Mouse (Mus musculus) naive thymus-derived CD4-positive, alpha-beta T cell, adult 2 months (primary cell): Measurements from ENCODE around the gene Peli2.
A peak's percentile ranks its signal among the peaks of the same experiment; 100 is the strongest.

Experiments
- DNase-seq: peaks from one replicate; pipeline ENCODE4 v3.0.0-alpha.2; 2011; ENCODE audit warnings: low read depth

The Peli2 gene

DNA sequence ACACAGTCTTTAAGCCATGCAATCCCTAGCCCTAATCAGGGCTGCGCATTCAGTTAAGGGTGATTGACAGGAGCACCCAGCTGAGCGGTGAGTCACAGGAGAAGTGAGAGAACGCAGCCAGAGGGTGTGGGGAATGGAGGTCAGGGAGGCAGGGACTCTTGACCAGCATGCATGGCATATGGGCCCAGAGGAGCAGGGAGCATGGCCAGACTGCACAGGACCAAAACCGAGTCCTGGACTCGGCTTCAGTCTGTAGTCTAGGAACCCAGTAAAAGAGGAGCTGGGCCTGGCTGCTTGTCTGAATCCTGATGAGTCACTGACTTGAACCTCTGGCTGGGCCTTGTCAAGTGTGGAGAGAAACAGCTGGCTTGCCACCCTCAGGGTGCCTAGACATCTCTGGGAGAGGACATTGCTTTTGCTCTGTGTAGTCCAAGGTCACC is 104.3 kb downstream of the Peli2 start:
- DNase-seq, result no peak

- DNase-seq, result peak; percentile 72
Measured at GRCm38 (mm10) chr14:48225810-48226446, 105.3 kb downstream of the Peli2 start.

GRCm38 (mm10) chr14:48226759-48227158 is 106.1 kb downstream of the Peli2 start:
- no peak for DNase-seq

DNA sequence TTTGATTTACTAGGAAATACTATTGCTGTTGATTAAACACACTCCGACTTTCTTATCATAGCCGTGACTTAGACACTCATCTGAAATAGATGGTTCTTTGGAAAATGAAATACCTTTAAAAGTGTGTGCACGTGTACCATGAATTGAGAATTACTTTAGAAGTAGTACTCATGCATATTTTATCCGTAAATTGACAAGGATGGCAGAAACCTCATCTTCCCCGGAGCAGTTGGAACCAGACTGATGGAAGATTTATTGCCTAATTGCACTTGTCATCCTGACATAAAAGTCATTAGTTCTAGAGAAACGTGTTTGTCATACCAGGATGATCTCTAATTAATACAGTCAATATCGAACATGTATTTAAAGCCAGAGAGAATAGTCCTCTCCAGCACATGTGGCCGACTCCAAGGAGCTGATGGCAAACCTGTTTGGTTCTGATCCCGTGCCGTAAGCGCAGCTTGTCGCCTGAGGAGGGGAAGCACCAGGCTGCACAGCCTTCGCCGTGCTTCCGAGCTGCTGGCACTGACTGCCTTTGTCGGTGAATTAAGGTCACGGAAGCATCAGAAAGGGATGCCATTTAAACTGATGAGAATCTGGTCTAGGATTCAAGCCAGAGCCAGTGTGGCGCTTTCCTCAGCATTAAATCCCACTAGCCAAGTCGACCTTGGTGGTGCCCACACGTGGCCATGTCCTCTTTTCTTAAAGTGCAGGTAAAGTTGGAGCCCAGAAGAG is 114.3 kb downstream of the Peli2 start:
- DNase-seq, result no peak

GRCm38 (mm10) chr14:48241335-48241734 is 120.7 kb downstream of the Peli2 start:
- no peak for DNase-seq

DNA sequence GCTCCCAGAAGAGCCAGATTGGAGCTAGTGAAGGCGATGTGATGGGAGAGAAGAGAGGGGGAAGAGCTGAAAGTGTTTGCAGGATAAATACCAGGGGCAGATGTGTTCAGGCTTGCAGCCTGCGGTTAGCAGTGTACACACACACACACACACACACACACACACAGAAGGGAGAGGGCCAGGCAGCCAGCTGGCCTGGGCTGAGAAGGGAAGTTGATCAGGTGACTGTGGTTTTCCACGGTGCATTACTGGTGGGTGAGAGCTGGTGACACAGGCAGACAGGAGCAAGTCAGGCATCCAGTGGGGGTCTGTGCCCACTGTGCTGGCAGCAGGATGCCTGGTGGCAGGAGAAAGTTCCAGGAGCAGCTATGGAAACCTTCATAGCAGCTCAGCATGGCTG is 125.6 kb downstream of the Peli2 start:
- peak; percentile 28 for DNase-seq

DNA sequence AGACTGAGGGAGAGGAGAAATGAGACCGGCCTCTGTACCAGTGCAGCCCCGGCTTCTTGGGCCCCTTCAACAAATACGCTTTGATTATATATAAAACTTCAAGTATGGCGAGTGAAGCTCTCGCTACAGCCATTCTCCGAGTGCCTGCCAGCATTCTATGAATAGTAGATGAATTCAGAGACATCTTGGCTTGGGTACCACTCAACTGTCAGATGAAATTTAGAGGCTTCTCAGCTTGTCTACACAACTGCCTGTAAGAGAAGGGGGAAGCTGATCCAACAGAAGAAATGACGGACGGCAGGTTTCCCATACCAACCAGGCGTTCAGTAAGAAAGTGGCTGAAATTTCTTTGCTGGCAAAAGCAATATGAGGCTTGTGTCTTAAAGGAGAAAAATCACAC is 126.3 kb downstream of the Peli2 start:
- DNase-seq, result no peak

GRCm38 (mm10) chr14:48249459-48249858 is 128.8 kb downstream of the Peli2 start:
- DNase-seq, result no peak

- DNase-seq, result no peak
Measured at GRCm38 (mm10) chr14:48249909-48250308, 129.3 kb downstream of the Peli2 start.

DNA sequence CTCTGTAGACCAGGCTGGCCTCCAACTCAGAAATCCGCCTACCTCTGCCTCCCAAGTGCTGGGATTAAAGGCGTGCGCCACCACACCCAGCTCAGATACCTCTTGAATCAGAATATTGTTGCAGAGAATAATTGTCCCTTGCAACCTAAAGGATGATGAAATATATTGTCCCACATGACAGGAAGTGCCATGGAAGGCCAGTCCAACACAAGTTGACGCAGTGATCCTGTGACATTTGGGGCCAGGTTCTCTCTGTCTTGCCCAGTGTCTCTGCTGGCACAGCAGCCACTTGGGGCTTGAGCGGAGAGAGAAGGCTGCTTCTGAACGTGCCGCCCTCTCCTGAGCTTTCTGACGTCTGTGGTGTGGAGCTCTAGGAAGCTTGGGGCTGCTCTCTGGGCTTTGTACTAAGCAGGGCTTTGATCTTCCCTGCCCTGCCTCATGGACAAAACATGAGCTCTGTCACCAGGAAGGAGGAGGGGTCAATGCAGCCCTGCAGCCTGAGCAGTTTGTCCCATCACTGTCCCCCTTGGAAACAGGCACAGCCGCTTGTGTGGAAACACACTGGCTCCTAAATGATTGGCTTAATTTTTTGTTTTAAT is 130.9 kb downstream of the Peli2 start:
- no peak for DNase-seq

DNA sequence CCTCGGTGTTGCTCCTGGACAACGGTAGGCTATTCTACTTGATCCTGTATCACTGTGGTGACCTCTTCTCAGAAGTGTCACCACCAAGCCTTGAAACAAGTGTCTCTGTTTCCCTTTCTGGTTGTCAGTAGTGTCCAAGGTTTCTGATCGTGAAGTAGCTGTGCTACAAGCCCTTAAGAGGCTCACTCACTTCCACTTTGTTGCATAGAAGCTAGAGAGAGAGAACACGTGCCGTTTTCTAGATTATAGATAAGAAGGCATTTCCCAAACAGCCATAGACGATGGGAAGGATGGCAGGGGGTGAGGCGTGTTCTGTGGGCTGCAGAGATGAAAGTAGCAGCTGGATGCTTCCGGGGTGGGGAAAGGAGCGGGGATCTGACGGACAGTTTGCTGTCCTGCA is 132.6 kb downstream of the Peli2 start:
- DNase-seq, result no peak

DNA sequence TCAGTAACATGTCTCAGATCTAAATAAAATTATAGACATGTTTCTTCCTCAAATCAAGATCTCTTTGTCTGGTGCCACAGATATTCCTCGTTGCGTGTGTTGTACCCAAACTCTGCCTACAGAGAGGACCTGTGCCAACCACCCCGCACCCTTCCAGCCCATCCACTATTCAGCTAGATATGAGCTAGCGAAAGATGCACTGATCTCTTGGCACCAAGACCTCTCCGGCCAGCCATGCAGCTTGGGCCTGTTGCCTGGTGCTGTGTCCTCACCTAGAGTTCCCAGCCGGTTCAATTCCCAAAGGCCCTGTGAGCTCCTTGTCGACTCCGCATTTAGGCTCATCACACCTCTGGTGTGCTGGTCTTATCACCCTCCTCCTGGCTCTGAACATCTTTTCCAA is 134.1 kb downstream of the Peli2 start:
- DNase-seq, result no peak

- DNase-seq, result no peak
Measured at GRCm38 (mm10) chr14:48255290-48255689, 134.7 kb downstream of the Peli2 start.

GRCm38 (mm10) chr14:48257759-48258158 is 137.1 kb downstream of the Peli2 start:
- DNase-seq, result no peak

DNA sequence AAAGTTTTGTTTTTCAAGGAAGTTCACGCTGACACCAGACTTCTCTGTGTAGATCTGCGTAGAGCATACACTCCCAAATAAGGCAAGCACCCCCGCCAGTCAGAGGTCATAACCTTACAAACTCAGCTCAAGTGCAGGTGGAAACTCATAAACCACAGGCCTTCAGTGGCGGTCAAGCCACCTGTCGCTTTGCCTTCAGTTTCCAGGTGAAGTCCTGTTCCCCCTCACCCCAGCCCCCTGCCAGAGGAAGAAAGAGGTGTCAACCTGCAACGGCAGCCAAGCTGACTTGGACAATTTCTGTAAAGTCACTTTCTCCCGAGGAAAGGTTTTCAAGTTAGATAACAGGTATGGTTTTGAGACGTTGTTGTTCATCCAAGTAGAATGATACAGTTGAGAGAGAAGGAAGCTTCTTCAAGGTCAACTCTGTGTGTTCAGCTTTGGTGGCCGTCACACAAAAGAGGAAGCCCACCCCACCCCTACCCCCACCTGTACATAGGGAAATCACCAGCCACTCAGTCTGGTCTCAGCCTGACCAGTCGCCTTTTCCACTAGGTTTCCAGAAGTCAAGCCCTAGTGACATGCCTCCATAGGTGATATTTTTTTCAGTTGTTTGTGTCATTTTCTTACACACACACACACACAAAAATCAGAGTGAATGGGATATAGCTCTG is 138.2 kb downstream of the Peli2 start:
- DNase-seq, result no peak

GRCm38 (mm10) chr14:48263146-48263545 is 142.5 kb downstream of the Peli2 start:
- DNase-seq, result no peak

GRCm38 (mm10) chr14:48266710-48267109 is 146.1 kb downstream of the Peli2 start:
- no peak for DNase-seq

DNA sequence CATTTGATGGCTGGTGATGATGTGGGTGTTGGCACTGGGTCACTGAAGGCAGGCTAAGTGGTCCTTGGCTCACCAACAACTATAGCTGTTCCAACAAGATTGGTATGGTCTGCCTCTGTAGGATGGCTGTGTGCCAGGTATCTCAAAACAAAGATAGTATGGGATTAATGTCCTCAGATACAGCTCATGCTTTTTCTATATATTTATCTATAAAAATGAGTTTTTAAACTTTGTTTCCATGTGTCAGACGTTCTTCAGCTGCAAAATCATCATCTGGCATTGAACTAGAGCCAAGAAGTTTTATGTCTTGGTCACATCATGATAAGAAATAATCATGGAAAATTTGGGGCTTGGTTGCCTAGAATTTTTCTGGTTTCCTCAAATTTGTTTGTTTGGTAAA is 157.7 kb downstream of the Peli2 start:
- no peak for DNase-seq

DNA sequence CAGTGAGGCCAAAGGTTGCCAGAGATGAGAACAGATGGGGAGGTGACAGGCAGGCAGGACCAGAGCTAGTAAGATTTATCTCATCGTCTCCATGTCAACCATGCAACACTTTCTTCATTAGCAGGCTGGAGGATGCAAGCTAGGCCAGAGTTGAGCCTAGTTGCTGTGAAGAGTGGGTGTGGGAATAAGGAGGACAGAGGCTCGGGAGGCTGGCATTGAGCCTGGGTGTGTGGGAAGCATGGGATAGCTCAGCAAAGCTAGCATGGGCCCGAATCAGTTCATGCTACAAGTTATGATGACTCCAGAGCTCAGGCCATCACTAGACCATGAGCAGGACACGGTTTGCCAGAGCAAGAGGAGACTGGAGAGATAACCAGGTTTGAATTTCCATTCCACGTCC is 166.3 kb downstream of the Peli2 start:
- no peak for DNase-seq

- no peak for DNase-seq
Measured at GRCm38 (mm10) chr14:48287581-48287980, 167.0 kb downstream of the Peli2 start.

- no peak for DNase-seq
Measured at GRCm38 (mm10) chr14:48288600-48288999, 168.0 kb downstream of the Peli2 start.
